10 mouse cellular contexts compared by ENCODE assay signal in the genomic region with DNA sequence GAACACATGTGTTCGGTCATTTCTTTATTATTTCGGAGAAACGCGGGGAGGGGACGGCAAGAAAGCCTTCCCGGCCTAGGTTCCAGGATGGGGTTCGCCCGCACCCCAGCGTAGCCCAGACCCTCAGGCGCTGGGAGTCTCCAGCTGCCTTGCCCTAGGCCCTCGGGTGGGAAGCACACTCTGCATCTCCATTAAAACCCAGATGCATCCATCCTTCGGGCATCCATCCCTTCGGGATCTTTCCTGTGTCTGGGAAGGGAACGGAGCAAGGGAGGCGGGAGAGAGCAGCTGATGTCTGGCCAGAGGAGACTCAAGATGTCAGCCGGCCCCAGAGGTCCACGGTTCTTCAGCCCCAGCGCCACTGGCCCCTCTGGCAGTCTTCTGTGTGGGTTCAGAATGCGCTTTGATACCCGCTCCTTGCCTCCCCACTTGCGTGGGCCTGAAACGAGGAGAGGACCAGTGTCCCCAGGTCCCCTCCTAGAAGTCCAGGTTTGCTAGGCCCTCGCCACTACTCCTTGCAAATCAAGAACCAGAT. TPM values are rescaled to one million over a fixed set of nuclear protein-coding genes. Genes with fewer than 3 reads are reported as not detected.
DNase-seq lines count a peak whose midpoint lies in the region; ATAC-seq and TF ChIP-seq lines count a peak whose summit lies in the region.
"Had no signal": no experiment of that assay in that cellular context is flagged by ENCODE, and none has a peak within 500 bp of the region (broad histone marks: within the 10 kb centered on the region; RNA-seq: fewer than 3 reads in every experiment).

No protein-coding gene starts in this region.

- H3K4me2 ChIP-seq in embryonic facial prominence, embryonic 15.5 days (replicated peaks), result peak overlapping the region; percentile 61
- peak overlapping the region; percentile 55 for H3K4me2 ChIP-seq in limb, embryonic 14.5 days (replicated peaks; ENCODE audit: low read depth, low read length, severe bottlenecking)

- H3K4me3 ChIP-seq in ES-E14 (ENCODE audit: insufficient read depth in 1 of 2, low read depth in 1 of 2, low read length in 2 of 2, poor library complexity in 1 of 2, severe bottlenecking in 1 of 2), result peak overlapping the region; percentile 44 to 52; a peak in 3 of 4 replicates
- peak overlapping the region; percentile 38 for H3K4me3 ChIP-seq in embryonic facial prominence, embryonic 15.5 days (replicated peaks)
- H3K4me3 ChIP-seq in limb, embryonic 14.5 days (replicated peaks; ENCODE audit: low read length), result peak overlapping the region; percentile 37

- H3K9me3 ChIP-seq in ES-E14 (ENCODE audit: control insufficient read depth, insufficient read depth, low read depth, low read length), result no peaks in the 10 kb centered on the region
- H3K9me3 ChIP-seq in embryonic facial prominence, embryonic 15.5 days (replicated peaks), result no peaks in the 10 kb centered on the region
- no peaks in the 10 kb centered on the region for H3K9me3 ChIP-seq in limb, embryonic 14.5 days (ENCODE audit: control insufficient read depth, low read length)

- no peak overlapping the region for H3K27ac ChIP-seq in ES-E14 (ENCODE audit: insufficient read depth, low read depth, low read length, poor library complexity, severe bottlenecking)
- no peak overlapping the region for H3K27ac ChIP-seq in embryonic facial prominence, embryonic 15.5 days (replicated peaks)
- H3K27ac ChIP-seq in limb, embryonic 14.5 days (replicated peaks; ENCODE audit: low read depth, low read length), result no peak overlapping the region
- H3K27ac ChIP-seq: macrophage had no signal

- no peaks in the 10 kb centered on the region for H3K4me1 ChIP-seq in ES-E14 (ENCODE audit: control insufficient read depth in 2 of 2, insufficient read depth in 2 of 2, low read length in 2 of 2, poor library complexity in 1 of 2)
- H3K4me1 ChIP-seq in embryonic facial prominence, embryonic 15.5 days, result peaks cover 23% of the 10 kb centered on the region
- peaks cover 17% of the 10 kb centered on the region for H3K4me1 ChIP-seq in limb, embryonic 14.5 days (ENCODE audit: control insufficient read depth, insufficient read depth, low read length)

- DNase-seq in frontal cortex, postnatal 36 days (ENCODE audit: low spot score in 2 of 2), result no peak
- DNase-seq in ES-E14 (ENCODE audit: low read depth, low spot score), result no peak
- no peak for DNase-seq in limb, embryonic 14.5 days (ENCODE audit: low spot score)
- DNase-seq in spleen, postnatal 14 days (ENCODE audit: low spot score in 2 of 2), result no peak
- DNase-seq in layer of hippocampus, adult 11-12 months (ENCODE audit: low spot score), result no peak
- no peak for DNase-seq in frontal cortex, postnatal 10 days (ENCODE audit: low spot score in 2 of 2)

- 0 out of 2 replicates have a peak, but pooled peaks have one; percentile 3 for ATAC-seq in frontal cortex, adult (ENCODE audit: low TSS enrichment)
- 0 out of 2 replicates have a peak, but pooled peaks have one; percentile 39 for ATAC-seq in embryonic facial prominence, embryonic 15.5 days (ENCODE audit: insufficient number of reproducible peaks, low FRiP score, low TSS enrichment, low read depth)
- ATAC-seq in limb, embryonic 14.5 days (ENCODE audit: low FRiP score, low read depth), result no peak

- H3K27me3 ChIP-seq in embryonic facial prominence, embryonic 15.5 days, result peaks cover 83% of the 10 kb centered on the region
- H3K27me3 ChIP-seq in limb, embryonic 14.5 days (ENCODE audit: control insufficient read depth, insufficient read depth, low read length), result peaks cover 63% of the 10 kb centered on the region

- in situ Hi-C loops in ES-E14 (cut with MboI; ENCODE audit: low sequenced_read_pairs in 2 of 2, unreplicated experiment in 2 of 2), result no loop called here

- H3K9ac ChIP-seq in ES-E14 (ENCODE audit: insufficient read depth, low read depth, low read length, poor library complexity, severe bottlenecking), result no peak overlapping the region
- H3K9ac ChIP-seq in embryonic facial prominence, embryonic 15.5 days, result no peak overlapping the region
- peak overlapping the region; percentile 38; the same call in 1 of the 2 replicates for H3K9ac ChIP-seq in limb, embryonic 14.5 days (ENCODE audit: low read depth, low read length, severe bottlenecking)

- WGBS in embryonic facial prominence, embryonic 15.5 days, result 6% methylated on average over 23 of the region's 23 CpGs
- 3% methylated on average over 23 of the region's 23 CpGs for WGBS in limb, embryonic 14.5 days

- no peaks in the 10 kb centered on the region for H3K36me3 ChIP-seq in ES-E14 (ENCODE audit: control insufficient read depth, insufficient read depth, low read length, poor library complexity, severe bottlenecking)
- no peaks in the 10 kb centered on the region for H3K36me3 ChIP-seq in embryonic facial prominence, embryonic 15.5 days
- no peaks in the 10 kb centered on the region for H3K36me3 ChIP-seq in limb, embryonic 14.5 days (ENCODE audit: control insufficient read depth, insufficient read depth, low read length)

- TF ChIP-seq POLR2A in limb, embryonic 14.5 days (IDR thresholded peaks at IDR 0.05; ENCODE audit: borderline replicate concordance, extremely low read depth, insufficient read depth, insufficient read length), result no peak

TF ChIP-seq in ES-E14, 5 proteins besides CTCF, POLR2A, EP300 and RAD21:
- TF ChIP-seq ZC3H11A (IDR thresholded peaks at IDR 0.05; ENCODE audit: borderline replicate concordance, low read depth, low read length) (no peak), MAFK (IDR thresholded peaks at IDR 0.05; ENCODE audit: insufficient read depth, low read depth, low read length) (no peak), ZNF384 (IDR thresholded peaks at IDR 0.05; ENCODE audit: low read depth, low read length) (no peak)

RNA-seq across cellular contexts. Expression of a gene that starts 2.3 kb away (rescaled TPM):
- not detected in 2 replicates for total RNA-seq in ES-E14 (2012; rRNA removed)
- 4.4 and 5.8 TPM in 2 replicates for polyA plus RNA-seq in embryonic facial prominence, embryonic 15.5 days (2015; fragmentation: Nextera tagmentation; extraction: Ambion mirVana)
- 0.03 and 0.08 TPM in 2 replicates for polyA plus RNA-seq in limb, embryonic 14.5 days (2012; rRNA removed)
- not detected in 2 replicates for polyA plus RNA-seq in limb, embryonic 14.5 days (2014; fragmentation: Nextera tagmentation; extraction: Ambion mirVana)
- total RNA-seq: common myeloid progenitor, adult 5-6 weeks had no signal
- polyA plus RNA-seq: macrophage had no signal
